In the genomic region with DNA sequence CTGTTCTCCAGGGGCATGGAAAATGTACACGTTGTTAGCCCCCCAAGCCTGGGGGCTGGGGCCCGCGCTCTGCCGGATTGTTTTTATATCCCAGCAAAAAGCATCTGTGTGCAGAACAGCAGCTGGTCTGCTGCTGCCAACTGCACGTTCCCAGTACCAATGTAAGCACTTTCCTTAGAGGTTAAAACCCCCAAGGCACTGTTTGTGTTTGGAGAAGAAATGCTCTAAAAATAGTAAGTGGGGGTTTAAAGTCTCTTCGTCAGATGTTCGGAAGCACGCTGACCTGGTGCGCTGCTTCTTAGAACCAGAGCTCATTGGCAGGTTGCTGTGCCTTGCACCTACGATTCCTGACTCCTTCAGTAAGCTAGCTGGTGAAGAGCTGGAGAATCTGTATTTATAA, we compare ENCODE assay signal across 10 mouse cellular contexts.
DNase-seq lines count a peak whose midpoint lies in the region; ATAC-seq lines count a peak whose summit lies in the region.
"Had no signal": no experiment of that assay in that cellular context is flagged by ENCODE, and none has a peak within 500 bp of the region (broad histone marks: within the 10 kb centered on the region; RNA-seq: fewer than 3 reads in every experiment).

No protein-coding gene starts in this region.

- H3K36me3 ChIP-seq in heart, embryonic 16.5 days (ENCODE audit: control insufficient read depth, insufficient read depth) = no peaks in the 10 kb centered on the region
- H3K36me3 ChIP-seq in embryonic facial prominence, embryonic 10.5 days (replicated peaks) = no peaks in the 10 kb centered on the region
- H3K36me3 ChIP-seq in intestine, embryonic 14.5 days (ENCODE audit: control insufficient read depth, insufficient read depth, low read length) = no peaks in the 10 kb centered on the region

- H3K9me3 ChIP-seq in heart, embryonic 16.5 days (replicated peaks; ENCODE audit: control insufficient read depth, low read length) = no peaks in the 10 kb centered on the region
- H3K9me3 ChIP-seq in embryonic facial prominence, embryonic 10.5 days = no peaks in the 10 kb centered on the region
- H3K9me3 ChIP-seq in intestine, embryonic 14.5 days (ENCODE audit: control insufficient read depth, low read length) = no peaks in the 10 kb centered on the region

- H3K9ac ChIP-seq in heart, embryonic 16.5 days (ENCODE audit: low read length) = no peak overlapping the region
- H3K9ac ChIP-seq in intestine, embryonic 14.5 days (ENCODE audit: low read length) = 0 out of 2 replicates have a peak overlapping the region, but pooled peaks have one; percentile 32

- H3K4me2 ChIP-seq in heart, embryonic 16.5 days (ENCODE audit: low read depth, low read length) = peak overlapping the region; percentile 29; the same call in 1 of the 2 replicates
- peak overlapping the region; percentile 40 for H3K4me2 ChIP-seq in intestine, embryonic 14.5 days (ENCODE audit: low read length)

- no peak overlapping the region for H3K4me3 ChIP-seq in heart, embryonic 16.5 days (ENCODE audit: low read length)
- H3K4me3 ChIP-seq in embryonic facial prominence, embryonic 10.5 days = peak overlapping the region; percentile 44
- H3K4me3 ChIP-seq in intestine, embryonic 14.5 days (ENCODE audit: low read depth, low read length) = no peak overlapping the region

- peaks cover 6% of the 10 kb centered on the region; the same call in 1 of the 2 replicates for H3K4me1 ChIP-seq in heart, embryonic 16.5 days (ENCODE audit: control insufficient read depth, insufficient read depth, low read length)
- peaks cover 22% of the 10 kb centered on the region for H3K4me1 ChIP-seq in embryonic facial prominence, embryonic 10.5 days
- H3K4me1 ChIP-seq in intestine, embryonic 14.5 days (replicated peaks; ENCODE audit: control insufficient read depth, insufficient read depth, low read length) = peaks cover 9% of the 10 kb centered on the region

- no peak for ATAC-seq in heart, embryonic 16.5 days (replicated peaks; ENCODE audit: extremely low read depth, insufficient read depth, low FRiP score)
- ATAC-seq in intestine, embryonic 14.5 days (replicated peaks; ENCODE audit: low FRiP score, low TSS enrichment, low read depth) = no peak

- no peaks in the 10 kb centered on the region for H3K27me3 ChIP-seq in heart, embryonic 16.5 days (ENCODE audit: control insufficient read depth, insufficient read depth, low read length)
- no peaks in the 10 kb centered on the region for H3K27me3 ChIP-seq in embryonic facial prominence, embryonic 10.5 days (replicated peaks; ENCODE audit: low read depth, poor library complexity, severe bottlenecking)
- no peaks in the 10 kb centered on the region for H3K27me3 ChIP-seq in intestine, embryonic 14.5 days (replicated peaks; ENCODE audit: control insufficient read depth, insufficient read depth, low read length)
- H3K27me3 ChIP-seq: CH12.LX had no signal

- WGBS in heart, embryonic 16.5 days = 32% methylated on average over 10 of the region's 10 CpGs
- 19% methylated on average over 10 of the region's 10 CpGs for WGBS in embryonic facial prominence, embryonic 10.5 days
- WGBS in intestine, embryonic 14.5 days = 26% methylated on average over 10 of the region's 10 CpGs

- H3K27ac ChIP-seq in heart, embryonic 16.5 days (ENCODE audit: low read length) = no peak overlapping the region
- H3K27ac ChIP-seq in embryonic facial prominence, embryonic 10.5 days (replicated peaks) = peak overlapping the region; percentile 36; the same call in 1 of the 2 replicates
- H3K27ac ChIP-seq in intestine, embryonic 14.5 days (ENCODE audit: low read depth) = peak overlapping the region; percentile 34; the same call in 1 of the 2 replicates

- no peak for DNase-seq in heart, postnatal 4 days
- peak; percentile 50 for DNase-seq in embryonic facial prominence, embryonic 10.5 days (ENCODE audit: low spot score)
- no peak for DNase-seq in intestine, embryonic 14.5 days (ENCODE audit: low spot score)
- DNase-seq in neural tube, embryonic 10.5 days (ENCODE audit: extremely low spot score, low spot score) = peak; percentile 28
- DNase-seq in thymus, postnatal 0 days (ENCODE audit: low spot score) = no peak
- no peak for DNase-seq in right cerebral cortex, adult 2 months (ENCODE audit: low spot score in 2 of 2)
- no peak for DNase-seq in adrenal gland, postnatal 14 days
- DNase-seq: thymus, postnatal 4 days had no signal

Comparison
In these comparisons a context has a peak if more than half of its experiments do, and no peak if none do; other contexts are left out.
1. DNase-seq: peak in embryonic facial prominence, embryonic 10.5 days (single experiment) and neural tube, embryonic 10.5 days (single experiment); none in heart, postnatal 4 days (single experiment), intestine, embryonic 14.5 days (single experiment), thymus, postnatal 0 days (single experiment), right cerebral cortex, adult 2 months (0 of 2) and adrenal gland, postnatal 14 days (single experiment).